Mouse (Mus musculus) embryonic facial prominence, embryonic 12.5 days (tissue): ENCODE measurements around the gene Fbrs. TPM values are rescaled to one million over a fixed set of nuclear protein-coding genes. Genes with fewer than 3 reads are reported as not detected.
A peak's percentile ranks its signal among the peaks of the same experiment; 100 is the strongest.
"Not testable (repeated sequence)": the region's sequence is repeated elsewhere in the genome, so short reads cannot be mapped to it uniquely, and the experiment has no call there.

ENCODE experiments used
- ATAC-seq: fragments of 200-750 bp; cut with Nextera tagmentation; 2 replicates; pipeline ENCODE4 v1.8.0; 2017; ENCODE audit not compliant: insufficient number of reproducible peaks, insufficient read depth, low FRiP score, low TSS enrichment
- H3K27ac ChIP-seq: fragments of 300-500 bp; sonication (generic); 2 replicates; pipeline ENCODE4 v1.5.1; 2016; ENCODE audit warnings: mild to moderate bottlenecking
- H3K27me3 ChIP-seq: fragments of 300-500 bp; sonication (generic); 2 replicates; pipeline ENCODE4 v1.6.1; 2016; ENCODE audit warnings: mild to moderate bottlenecking, moderate library complexity
- H3K36me3 ChIP-seq: fragments of 300-500 bp; sonication (generic); 2 replicates; pipeline ENCODE4 v1.6.1; 2016; ENCODE audit warnings: mild to moderate bottlenecking
- H3K4me1 ChIP-seq: fragments of 300-500 bp; sonication (generic); 2 replicates; pipeline ENCODE4 v1.6.1; 2016
- H3K4me2 ChIP-seq: fragments of 300-500 bp; sonication (generic); replicated peaks from 2 replicates; pipeline ENCODE4 v1.6.1; 2016; ENCODE audit warnings: mild to moderate bottlenecking, moderate library complexity
- H3K4me3 ChIP-seq: fragments of 300-500 bp; sonication (generic); 2 replicates; pipeline ENCODE4 v1.5.1; 2016; ENCODE audit warnings: mild to moderate bottlenecking
- H3K9ac ChIP-seq: fragments of 300-500 bp; sonication (generic); 2 replicates; pipeline ENCODE4 v1.6.1; 2016; ENCODE audit warnings: mild to moderate bottlenecking, moderate library complexity
- H3K9me3 ChIP-seq: fragments of 300-500 bp; sonication (generic); 2 replicates; pipeline ENCODE4 v1.6.1; 2016; ENCODE audit warnings: mild to moderate bottlenecking, moderate library complexity
- WGBS: fragments of 180-500 bp; shearing (Covaris S2); methylation state at CpG from one replicate; pipeline ENCODE4 v1.1.7; 2016; 5-methylcytosine and 5-hydroxymethylcytosine counted together
- microRNA-seq: library from miRNA; unstranded; fragments of <30 nt; microRNA quantifications from one replicate; pipeline ENCODE4, GENCODE M21; 2017
- polyA plus RNA-seq: library from polyadenylated mRNA; unstranded; fragments of >200 nt; fragmentation: Nextera tagmentation; extraction: Ambion mirVana; gene quantifications from 2 replicates; pipeline ENCODE4 v1.2.1, GENCODE M21; 2016

The Fbrs gene
- polyA plus RNA-seq, 1 experiment from 2014 or later: 14.8 TPM

DNA sequence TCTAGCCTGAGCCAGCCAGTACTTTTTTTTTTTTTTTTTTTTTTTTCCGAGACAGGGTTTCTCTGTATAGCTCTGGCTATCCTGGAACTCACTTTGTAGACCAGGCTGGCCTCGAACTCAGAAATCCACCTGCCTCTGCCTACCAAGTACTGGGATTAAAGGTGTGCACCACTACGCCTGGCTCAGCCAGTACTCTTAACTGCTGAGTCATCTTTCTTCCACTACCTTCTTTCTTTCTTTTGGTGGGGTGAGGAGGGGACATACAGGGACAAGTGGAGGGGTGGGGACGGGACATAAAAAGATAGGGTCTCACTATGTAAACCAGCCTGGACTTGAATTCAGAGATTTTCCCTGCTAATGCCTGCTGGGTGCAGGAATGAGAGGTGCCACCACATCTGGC, 30.8 kb downstream of the Fbrs start:
- H3K4me2 ChIP-seq, H3K36me3 ChIP-seq, H3K27ac ChIP-seq, H3K9ac ChIP-seq, H3K4me3 ChIP-seq, ATAC-seq, H3K27me3 ChIP-seq, H3K9me3 ChIP-seq: not testable (repeated sequence)
- H3K4me1 ChIP-seq: peaks cover 16% of the 10 kb centered on the region
- 88% methylated on average over 4 of the region's 4 CpGs for WGBS

- Histone ChIP-seq H3K9ac (peak overlapping the region; percentile 72; the same call in 1 of the 2 replicates), H3K4me1 (peaks cover 16% of the 10 kb centered on the region), H3K36me3 (peaks cover 12% of the 10 kb centered on the region), H3K27me3 (no peaks in the 10 kb centered on the region), H3K9me3 (no peaks in the 10 kb centered on the region), H3K4me3 (peak overlapping the region; percentile 66), H3K27ac (peak overlapping the region; percentile 95), H3K4me2 (peak overlapping the region; percentile 60)
- WGBS: 32% methylated on average over 8 of the region's 8 CpGs
- no peak for ATAC-seq
These were observed 32.2 kb downstream of the Fbrs start for GRCm38 (mm10) chr7:127511241-127511640.

GRCm38 (mm10) chr7:127511808-127512230, 32.8 kb downstream of the Fbrs start, which contains the start of gene Srcap:
Gene Srcap (plus strand): TSS chr7:127511983.
- Histone ChIP-seq H3K4me3 (peak within 1 kb of the TSS; percentile 66), H3K9me3 (no peaks in the 10 kb centered on the region), H3K27ac (peak within 1 kb of the TSS; percentile 95), H3K4me1 (peaks cover 16% of the 10 kb centered on the region), H3K4me2 (peak within 1 kb of the TSS; percentile 60), H3K9ac (peak within 1 kb of the TSS; percentile 72), H3K27me3 (no peaks in the 10 kb centered on the region), H3K36me3 (peaks cover 18% of the 10 kb centered on the region)
- under 1% methylated on average over 37 of the region's 37 CpGs for WGBS
- peak; percentile 99 for ATAC-seq

- WGBS: under 1% methylated on average over 68 of the region's 93 CpGs
These were observed 33.4 kb downstream of the Fbrs start for GRCm38 (mm10) chr7:127512231-127513015.

DNA sequence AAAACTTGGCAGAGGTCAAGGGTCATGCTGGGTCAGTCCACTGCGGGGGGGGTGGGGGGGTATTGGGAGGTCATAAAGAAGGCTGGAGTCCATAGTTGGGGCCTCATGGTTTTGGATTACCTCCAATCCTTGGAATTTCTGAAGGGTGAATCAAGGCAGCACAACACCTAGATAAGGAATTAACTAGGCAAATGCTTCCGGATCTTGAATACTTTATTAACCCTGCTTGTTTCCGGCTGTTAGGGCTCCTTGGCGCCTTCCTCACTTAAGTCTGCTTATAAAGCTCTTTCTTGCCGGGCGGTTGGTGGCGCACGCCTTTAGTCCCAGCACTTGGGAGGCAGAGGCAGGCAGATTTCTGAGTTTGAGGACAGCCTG, 34.0 kb downstream of the Fbrs start:
- peak overlapping the region; percentile 72 for H3K9ac ChIP-seq
- H3K36me3 ChIP-seq: peaks cover 29% of the 10 kb centered on the region
- H3K4me2 ChIP-seq: peak overlapping the region; percentile 60
- ATAC-seq: no peak
- peaks cover 16% of the 10 kb centered on the region for H3K4me1 ChIP-seq
- peak overlapping the region; percentile 66 for H3K4me3 ChIP-seq
- H3K27ac ChIP-seq: peak overlapping the region; percentile 95
- H3K9me3 ChIP-seq: no peaks in the 10 kb centered on the region
- 35% methylated on average over 8 of the region's 8 CpGs for WGBS
- H3K27me3 ChIP-seq: no peaks in the 10 kb centered on the region

More at GRCm38 (mm10) chr7:127512231-127513015, 33.4 kb downstream of the Fbrs start:
- Histone ChIP-seq H3K9me3 (no peaks in the 10 kb centered on the region), H3K9ac (peak overlapping the region; percentile 72), H3K27ac (peak overlapping the region; percentile 95), H3K4me3 (peak overlapping the region; percentile 66), H3K4me1 (peaks cover 16% of the 10 kb centered on the region), H3K4me2 (peak overlapping the region; percentile 60), H3K36me3 (peaks cover 24% of the 10 kb centered on the region), H3K27me3 (no peaks in the 10 kb centered on the region)
- peak; percentile 76 for ATAC-seq

- Histone ChIP-seq H3K27ac (0 out of 2 replicates have a peak overlapping the region, but pooled peaks have one; percentile 95), H3K36me3 (peaks cover 33% of the 10 kb centered on the region), H3K4me2 (peak overlapping the region; percentile 60), H3K9ac (no peak overlapping the region), H3K27me3 (no peaks in the 10 kb centered on the region), H3K4me3 (peak overlapping the region; percentile 66), H3K4me1 (peaks cover 16% of the 10 kb centered on the region), H3K9me3 (no peaks in the 10 kb centered on the region)
- WGBS: 78% methylated on average over 3 of the region's 3 CpGs
- no peak for ATAC-seq
These were observed 34.8 kb downstream of the Fbrs start for GRCm38 (mm10) chr7:127513781-127514180.

DNA sequence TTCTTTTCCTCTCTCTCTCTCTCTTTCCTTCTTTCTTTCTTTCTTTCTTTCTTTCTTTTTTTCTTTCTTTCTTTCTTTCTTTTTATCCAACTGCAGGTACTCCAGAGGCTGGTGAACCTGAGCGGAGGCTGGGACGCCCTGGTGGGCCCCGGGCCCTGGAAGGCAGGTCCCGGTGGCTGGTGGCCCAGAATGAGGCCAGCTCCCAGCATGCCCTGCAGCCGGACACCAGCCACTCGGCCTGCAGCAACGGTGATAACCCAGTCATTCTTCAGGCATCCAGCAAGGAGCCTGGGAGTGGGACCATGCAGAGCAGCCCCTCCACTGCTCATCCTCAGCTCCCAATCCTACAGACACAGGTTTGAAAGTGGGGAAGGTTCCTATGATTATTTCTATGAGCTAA, 36.8 kb downstream of the Fbrs start:
- H3K4me1 ChIP-seq: peaks cover 16% of the 10 kb centered on the region
- no peak overlapping the region for H3K27ac ChIP-seq
- WGBS: 91% methylated on average over 7 of the region's 7 CpGs
- no peak overlapping the region for H3K4me2 ChIP-seq
- peaks cover 45% of the 10 kb centered on the region for H3K36me3 ChIP-seq
- no peak for ATAC-seq
- H3K4me3 ChIP-seq: no peak overlapping the region
- no peak overlapping the region for H3K9ac ChIP-seq
- H3K27me3 ChIP-seq: no peaks in the 10 kb centered on the region
- no peaks in the 10 kb centered on the region for H3K9me3 ChIP-seq

DNA sequence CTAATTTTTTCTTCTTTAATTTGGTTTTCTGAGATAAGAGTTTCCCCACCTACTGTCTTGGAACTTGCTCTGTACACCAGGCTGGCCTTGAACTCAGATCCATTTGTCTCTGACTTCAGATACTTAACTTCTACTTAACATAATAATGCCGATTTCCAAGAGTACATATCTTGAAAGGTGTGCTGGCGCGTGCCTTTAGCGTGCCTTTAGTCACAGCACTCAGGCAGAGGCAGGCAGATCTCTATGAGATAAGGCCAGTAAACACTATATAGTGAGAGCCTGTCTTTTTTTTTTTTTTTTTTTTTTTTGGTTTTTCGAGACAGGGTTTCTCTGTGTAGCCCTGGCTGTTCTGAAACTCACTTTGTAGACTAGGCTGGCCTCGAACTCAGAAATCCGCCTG, 37.3 kb downstream of the Fbrs start:
- 90% methylated on average over 7 of the region's 7 CpGs for WGBS
- Histone ChIP-seq H3K9me3 (no peaks in the 10 kb centered on the region), H3K27me3 (no peaks in the 10 kb centered on the region), H3K4me3 (no peak overlapping the region), H3K36me3 (peaks cover 50% of the 10 kb centered on the region), H3K9ac (no peak overlapping the region), H3K27ac (no peak overlapping the region), H3K4me1 (peaks cover 13% of the 10 kb centered on the region), H3K4me2 (no peak overlapping the region)
- ATAC-seq: no peak

GRCm38 (mm10) chr7:127519284-127519683, 40.3 kb downstream of the Fbrs start, which contains the start of gene Gm42715:
Gene Gm42715 (plus strand): TSS chr7:127519584.
- Histone ChIP-seq H3K27me3 (no peaks in the 10 kb centered on the region), H3K36me3 (peaks cover 77% of the 10 kb centered on the region), H3K4me2 (no peak within 1 kb of the TSS), H3K4me1 (no peaks in the 10 kb centered on the region), H3K27ac (no peak within 1 kb of the TSS), H3K9ac (no peak within 1 kb of the TSS), H3K4me3 (no peak within 1 kb of the TSS), H3K9me3 (no peaks in the 10 kb centered on the region)
- WGBS: 93% methylated on average over 3 of the region's 3 CpGs
- ATAC-seq: no peak

Small RNA genes lying within 50 kb of the gene (microRNA-seq; reads per million reads assigned to microRNA genes)
- gene Gm47278 (not detected), gene Mir7060 (not detected)

Other genes starting within 250 kb of the Fbrs start
- gene Zfp553, start 246.1 kb upstream of the Fbrs start, polyA plus RNA-seq: 63.2 and 63.3 TPM in 2 replicates
- 34.0 and 39.7 TPM in 2 replicates for gene Sept1, start 246.1 kb upstream of the Fbrs start, polyA plus RNA-seq
- 82.9 and 89.3 TPM in 2 replicates for gene Zfp771, start 234.9 kb upstream of the Fbrs start, polyA plus RNA-seq
- gene Dctpp1, start 218.5 kb upstream of the Fbrs start, polyA plus RNA-seq: 196 and 203 TPM in 2 replicates
- gene Sephs2, start 205.1 kb upstream of the Fbrs start, polyA plus RNA-seq: 80.1 and 80.4 TPM in 2 replicates
- 0.88 and 0.91 TPM in 2 replicates for gene Itgal, start 182.9 kb upstream of the Fbrs start, polyA plus RNA-seq
- gene Zfp768, start 133.6 kb upstream of the Fbrs start, polyA plus RNA-seq: 22.3 and 22.5 TPM in 2 replicates
- 9.3 and 10.5 TPM in 2 replicates for gene Zfp747, start 103.1 kb upstream of the Fbrs start, polyA plus RNA-seq
- gene 9130019O22Rik, start 92.0 kb upstream of the Fbrs start, polyA plus RNA-seq: 6.0 and 6.9 TPM in 2 replicates
- gene E430018J23Rik, start 85.6 kb upstream of the Fbrs start, polyA plus RNA-seq: 6.9 and 7.8 TPM in 2 replicates
- gene Zfp764, start 72.4 kb upstream of the Fbrs start, polyA plus RNA-seq: 7.9 and 8.5 TPM in 2 replicates
- gene Zfp688, start 57.1 kb upstream of the Fbrs start, polyA plus RNA-seq: 25.0 and 28.4 TPM in 2 replicates
- 16.5 and 16.7 TPM in 2 replicates for gene Zfp689, start 30.0 kb upstream of the Fbrs start, polyA plus RNA-seq
- 47.5 and 48.7 TPM in 2 replicates for gene Prr14, start 19.6 kb upstream of the Fbrs start, polyA plus RNA-seq
- 88.0 and 88.4 TPM in 2 replicates for gene Srcap, start 32.8 kb downstream of the Fbrs start, polyA plus RNA-seq
- 16.9 and 17.2 TPM in 2 replicates for gene Gm42715, start 40.4 kb downstream of the Fbrs start, polyA plus RNA-seq
- 4.8 and 5.7 TPM in 2 replicates for gene Tmem265, start 82.2 kb downstream of the Fbrs start, polyA plus RNA-seq
- gene Phkg2, start 94.1 kb downstream of the Fbrs start, polyA plus RNA-seq: 39.3 and 42.9 TPM in 2 replicates
- 11.0 and 11.3 TPM in 2 replicates for gene Ccdc189, start 109.4 kb downstream of the Fbrs start, polyA plus RNA-seq
- gene Rnf40, start 109.6 kb downstream of the Fbrs start, polyA plus RNA-seq: 63.0 and 66.2 TPM in 2 replicates
- 24.6 and 25.1 TPM in 2 replicates for gene Zfp629, start 136.6 kb downstream of the Fbrs start, polyA plus RNA-seq
- gene Bcl7c, start 229.7 kb downstream of the Fbrs start, polyA plus RNA-seq: 127 and 141 TPM in 2 replicates
- gene Ctf1, start 233.5 kb downstream of the Fbrs start, polyA plus RNA-seq: 27.7 and 30.5 TPM in 2 replicates